Mouse (Mus musculus) urinary bladder, adult 18-20 months (tissue): ENCODE results near the gene Pacs2.
A peak's percentile ranks its signal among the peaks of the same experiment; 100 is the strongest.

Experiments used
- DNase-seq, 2 experiments: peaks; one replicate each; pipeline ENCODE4 v3.0.0; 2022; ENCODE audit warnings: low spot score in 2 of 2, mixed read lengths in 2 of 2

Pacs2 gene

DNA sequence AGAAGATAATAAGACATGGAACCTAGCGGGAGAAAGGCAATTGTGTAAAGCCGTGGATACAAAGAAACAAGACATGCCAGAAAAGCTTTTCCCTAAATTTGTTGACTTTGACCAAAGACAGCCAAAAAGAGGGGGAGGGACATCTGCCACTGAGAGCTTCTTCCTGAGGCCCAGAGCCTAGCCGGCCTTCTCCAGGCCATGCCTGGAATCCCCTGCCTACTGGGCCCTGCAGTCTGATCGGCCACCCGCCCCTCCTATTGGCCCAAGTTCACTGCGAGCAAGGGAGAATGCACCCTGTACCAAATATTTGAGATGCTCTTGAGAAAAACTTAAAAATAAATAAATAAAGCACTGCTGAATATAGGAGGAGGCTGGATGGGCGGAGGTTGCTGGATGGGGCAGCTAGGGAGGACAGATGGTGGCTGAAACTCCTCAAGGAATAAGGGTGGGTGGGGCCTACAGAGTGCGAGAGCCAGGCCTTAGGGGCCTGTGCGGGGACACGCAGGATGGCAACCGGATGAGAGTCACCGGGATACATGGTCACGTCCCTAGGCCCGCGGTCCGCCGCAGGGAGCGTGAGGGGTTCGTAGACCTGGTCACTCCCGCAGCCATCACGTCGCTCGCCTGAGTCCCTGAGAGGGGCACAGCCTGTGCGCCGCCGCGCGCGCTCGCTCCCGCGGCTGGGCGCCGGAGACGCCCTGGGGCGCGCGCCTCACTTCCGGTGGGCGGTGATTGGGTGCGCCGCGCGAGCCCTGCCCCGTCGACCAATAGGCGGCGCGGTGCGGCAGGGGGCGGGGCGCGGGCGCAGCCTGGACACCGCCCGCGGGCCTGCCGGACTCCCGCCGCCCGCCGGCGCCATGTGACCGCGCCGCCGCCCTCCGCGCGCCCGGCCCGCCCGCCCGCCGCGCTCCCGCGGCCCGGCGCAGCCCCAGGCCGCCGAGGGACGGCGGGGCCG lies at the start of gene Pacs2:
Gene Pacs2 (plus strand): TSS at position 905 of the 955 bp plus-strand sequence.
- peak; percentile 88 to 89 for DNase-seq

- no peak for DNase-seq
These were observed 48.5 kb upstream of the Pacs2 start for GRCm38 (mm10) chr12:112965783-112966182.

DNA sequence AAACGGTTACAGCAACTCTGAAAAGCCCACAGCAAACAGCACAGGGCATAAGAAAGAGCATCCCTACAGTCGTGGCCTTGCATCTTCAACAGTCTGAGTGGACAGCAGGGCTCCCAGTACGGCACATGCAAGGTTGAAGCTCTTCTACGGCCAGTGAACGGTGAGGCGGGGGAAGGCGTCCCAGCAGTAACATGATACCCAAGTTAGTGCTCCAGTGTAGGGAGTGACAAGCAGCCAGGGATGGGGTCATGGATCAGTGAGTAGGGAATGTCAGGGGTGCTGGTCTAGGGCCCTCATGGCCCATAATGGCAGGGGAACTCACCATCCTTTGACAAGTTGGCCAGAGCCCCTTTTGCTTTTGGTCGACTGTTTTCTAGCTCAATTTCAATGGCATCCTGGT lies 45.4 kb upstream of the Pacs2 start:
- DNase-seq: no peak

- no peak for DNase-seq
These were observed 44.7 kb upstream of the Pacs2 start for GRCm38 (mm10) chr12:112969616-112970015.

GRCm38 (mm10) chr12:112974736-112975135 lies 39.6 kb upstream of the Pacs2 start:
- no peak for DNase-seq

DNA sequence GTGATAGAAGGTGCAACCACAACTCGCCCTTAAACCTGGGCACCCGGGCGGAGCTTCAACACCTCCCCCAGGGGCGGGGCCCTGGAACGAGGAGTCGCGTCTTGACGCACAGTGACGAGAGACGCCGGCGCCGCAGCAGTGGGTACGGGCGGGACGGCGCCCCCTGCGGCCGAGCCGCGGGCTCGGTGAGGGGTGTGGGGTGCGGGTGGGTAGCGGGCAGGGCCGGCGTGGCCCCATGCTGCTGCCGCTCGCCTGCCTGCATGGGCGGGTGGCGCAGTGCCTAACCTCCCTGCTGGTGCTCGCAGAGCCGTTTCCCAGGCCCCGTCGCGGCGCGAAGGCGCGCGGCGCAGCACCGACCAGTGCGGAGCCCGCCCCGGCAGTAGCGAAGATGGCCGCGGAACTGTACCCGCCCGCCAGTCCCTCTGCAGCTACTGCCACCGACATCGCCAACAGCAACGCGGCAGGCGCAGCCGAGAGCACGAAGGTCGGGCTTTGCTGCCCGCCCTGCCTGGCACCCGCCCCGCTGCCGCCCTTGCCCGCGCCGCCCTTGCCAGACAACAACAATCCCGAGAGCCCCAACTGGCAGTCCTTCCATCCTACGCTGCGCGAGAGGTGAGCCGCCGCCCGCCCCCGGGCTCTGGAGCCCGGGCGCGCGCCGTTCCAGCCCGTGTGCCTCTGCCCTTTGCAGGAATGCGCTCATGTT lies 37.8 kb upstream of the Pacs2 start, which contains the start of gene Btbd6:
Gene Btbd6 (plus strand): TSS at position 112 of the 703 bp plus-strand sequence.
- DNase-seq: peak; percentile 85 to 86

- DNase-seq: no peak
These were observed 37.2 kb upstream of the Pacs2 start for GRCm38 (mm10) chr12:112977156-112977555.

GRCm38 (mm10) chr12:112982031-112982430 lies 32.3 kb upstream of the Pacs2 start:
- DNase-seq: no peak

DNA sequence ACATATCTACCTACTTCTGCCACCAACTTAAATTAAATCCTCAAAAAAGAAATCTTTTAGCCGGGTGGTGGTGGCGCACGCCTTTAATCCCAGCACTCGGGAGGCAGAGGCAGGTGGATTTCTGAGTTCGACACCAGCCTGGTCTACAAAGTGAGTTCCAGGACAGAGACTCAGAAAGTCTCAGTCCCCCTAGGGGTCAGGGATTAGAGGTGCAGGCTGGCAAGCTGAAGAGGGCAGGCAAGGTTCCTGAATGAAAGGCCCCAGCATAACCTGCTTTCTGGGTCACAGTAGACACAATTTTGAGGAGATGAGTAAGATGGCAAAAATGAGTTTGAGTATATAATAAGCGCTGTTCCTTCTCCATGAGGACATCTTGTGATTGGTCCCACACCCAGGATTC lies 29.0 kb upstream of the Pacs2 start:
- no peak for DNase-seq

GRCm38 (mm10) chr12:112987877-112988276 lies 26.4 kb upstream of the Pacs2 start:
- no peak for DNase-seq

GRCm38 (mm10) chr12:112990706-112991405 lies 23.5 kb upstream of the Pacs2 start:
- DNase-seq: no peak

- no peak for DNase-seq
These were observed 22.9 kb upstream of the Pacs2 start for GRCm38 (mm10) chr12:112991444-112991843.

DNA sequence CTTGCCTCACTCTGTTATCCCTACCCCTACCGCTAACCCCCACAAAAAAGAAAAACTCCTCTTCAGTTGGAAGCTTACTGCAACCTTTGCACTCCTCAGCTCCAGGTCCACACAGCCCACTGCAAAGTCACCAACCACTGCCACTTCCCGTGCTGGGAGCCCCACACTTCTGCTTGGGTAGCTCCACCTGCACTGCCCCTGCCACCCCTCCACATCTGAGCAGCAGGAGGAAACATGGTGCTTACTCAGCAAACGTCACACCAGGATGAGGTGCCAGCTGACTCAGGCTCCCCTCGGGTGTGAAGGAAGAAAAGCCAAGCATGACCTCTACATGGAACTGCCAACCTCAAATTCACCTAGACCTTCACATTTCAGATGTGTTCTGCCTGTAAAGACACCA lies 20.2 kb upstream of the Pacs2 start:
- DNase-seq: no peak

DNA sequence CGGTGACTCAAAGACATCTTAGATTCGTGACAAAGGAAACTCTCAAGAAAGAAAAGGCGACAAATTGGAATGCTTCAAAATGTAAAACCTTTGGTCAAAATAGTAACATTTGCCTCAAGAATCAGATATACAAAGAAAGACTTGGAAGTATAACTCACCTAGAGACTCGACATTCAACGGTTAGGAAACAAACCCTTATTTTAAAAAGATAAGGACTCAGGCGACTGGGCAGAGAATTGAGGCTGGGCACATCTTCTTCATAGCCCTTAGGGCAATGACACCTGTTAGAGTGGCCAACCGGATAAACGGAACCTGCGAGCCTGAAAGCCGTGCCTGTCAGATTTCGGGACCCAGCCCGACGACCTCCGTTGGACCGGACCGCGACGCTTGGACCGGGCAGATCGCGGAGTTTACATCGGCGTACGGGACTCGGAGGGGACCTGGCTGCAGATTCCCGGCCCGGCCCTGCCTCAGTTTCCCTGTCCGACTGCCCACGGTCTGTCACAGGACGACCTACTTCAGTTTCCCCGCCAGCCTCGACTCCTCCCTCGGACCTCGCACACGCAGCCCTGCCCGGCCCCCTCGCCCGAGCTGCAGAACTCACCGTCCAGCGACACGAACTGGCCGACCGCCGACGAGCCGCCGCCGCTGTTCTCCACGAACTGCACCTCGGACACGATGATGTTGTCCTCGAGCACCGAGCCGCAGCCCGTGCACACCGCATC lies 14.6 kb upstream of the Pacs2 start:
- DNase-seq: no peak

- peak; percentile 94 to 96 for DNase-seq
These were observed 13.8 kb upstream of the Pacs2 start, which contains the start of gene Brf1 for GRCm38 (mm10) chr12:113000294-113001132. Brf1 (minus strand) TSS chr12:113000704.

DNA sequence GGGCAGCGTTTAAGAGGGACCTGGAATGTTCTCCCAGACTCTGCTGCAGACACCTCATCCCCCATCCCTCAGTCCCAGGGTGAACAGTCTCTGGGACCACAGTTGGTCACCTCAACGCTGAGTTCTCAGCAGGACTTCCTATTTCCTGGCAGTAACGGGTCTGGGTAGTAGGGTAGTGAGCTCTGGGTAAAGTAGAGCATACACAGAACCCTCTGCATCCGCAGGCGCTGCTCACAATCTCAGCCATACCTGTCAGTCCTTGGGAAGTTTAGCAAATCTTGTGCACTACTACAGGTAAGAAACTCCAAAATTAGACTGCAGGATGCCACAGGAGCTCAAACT lies 13.2 kb upstream of the Pacs2 start:
- DNase-seq: no peak

DNA sequence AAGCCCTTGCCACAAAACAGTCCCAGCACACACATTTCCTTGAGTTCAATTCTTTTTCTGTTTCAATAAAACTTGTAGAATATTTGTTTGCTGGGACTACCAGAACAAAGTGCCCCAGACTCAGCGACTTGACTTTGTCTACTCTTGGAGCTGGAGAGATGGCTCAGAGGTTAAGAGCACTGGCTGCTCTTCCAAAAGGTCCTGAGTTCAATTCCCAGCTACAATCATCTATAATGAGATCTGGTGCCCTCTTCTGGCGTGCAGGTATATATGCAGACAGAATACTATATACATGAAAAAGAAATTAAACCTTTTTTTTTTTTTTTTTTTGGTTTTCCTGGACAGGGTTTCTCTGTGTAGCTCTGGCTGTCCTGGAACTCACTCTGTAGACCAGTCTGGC lies 11.6 kb upstream of the Pacs2 start:
- DNase-seq: no peak

DNA sequence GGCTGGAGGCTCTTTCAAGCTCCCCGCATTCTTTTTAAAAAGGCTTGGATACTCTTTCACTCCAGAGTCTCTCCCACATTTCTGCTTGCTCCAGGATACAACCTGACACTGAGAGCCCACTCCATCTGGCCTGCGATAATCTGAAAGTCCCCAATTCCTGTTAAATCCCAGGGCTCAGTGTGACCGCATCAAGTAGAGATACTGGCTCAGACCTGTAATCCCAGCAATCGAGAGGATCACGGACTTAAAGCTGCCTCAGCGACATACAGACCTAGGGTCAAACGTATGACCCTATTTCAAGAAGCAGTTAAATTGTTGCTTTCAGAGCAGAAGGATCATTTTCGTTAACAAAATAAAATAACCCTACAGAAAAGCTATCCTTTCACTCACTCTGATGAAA lies 10.3 kb upstream of the Pacs2 start:
- no peak for DNase-seq

DNA sequence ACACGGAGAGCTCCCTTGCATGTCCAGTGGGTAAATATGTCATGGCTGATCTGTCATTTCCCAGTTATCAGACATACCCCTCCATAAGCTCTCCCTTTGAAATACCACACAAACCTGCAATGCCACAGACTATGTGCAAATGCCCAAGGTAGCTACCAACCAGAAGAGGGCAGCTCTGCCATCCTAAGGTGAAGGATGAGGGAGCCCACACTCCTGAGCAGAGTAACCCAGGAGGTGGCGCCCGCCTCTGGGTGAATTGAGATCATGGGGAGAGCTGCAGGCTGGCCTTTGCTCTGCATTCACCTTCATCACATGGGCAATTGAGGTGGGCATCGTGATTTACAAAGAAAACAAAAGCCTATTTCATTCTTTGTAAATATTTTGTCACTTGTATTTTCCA lies 9.3 kb upstream of the Pacs2 start:
- DNase-seq: peak; percentile 45 to 56

GRCm38 (mm10) chr12:113011702-113012360 lies 2.5 kb upstream of the Pacs2 start:
- no peak for DNase-seq
